Mouse (Mus musculus) heart, adult 11 months (tissue): ENCODE results near the gene Tprn.
A peak's percentile ranks its signal among the peaks of the same experiment; 100 is the strongest.

Source experiments
- DNase-seq: peaks from one replicate; pipeline ENCODE4 v3.0.0; 2022

Tprn gene

GRCm38 (mm10) chr2:25262291-25262767 is at the start of gene Tprn:
TSS of gene Tprn (plus strand) at chr2:25262618.
- DNase-seq, result peak; percentile 100

- DNase-seq, result peak; percentile 86
Observed at GRCm38 (mm10) chr2:25213266-25213865, 49.1 kb upstream of the Tprn start.

- no peak for DNase-seq
Observed at GRCm38 (mm10) chr2:25214444-25214843, 48.0 kb upstream of the Tprn start, which contains the start of gene Stpg3. TSS of gene Stpg3 (minus strand) at chr2:25214637.

GRCm38 (mm10) chr2:25217666-25218065 is 44.8 kb upstream of the Tprn start:
- DNase-seq, result no peak

GRCm38 (mm10) chr2:25218445-25218844 is 44.0 kb upstream of the Tprn start, which contains the start of gene Fam166a:
TSS of gene Fam166a (plus strand) at chr2:25218745.
- DNase-seq, result no peak

GRCm38 (mm10) chr2:25221331-25221772 is 41.1 kb upstream of the Tprn start:
- DNase-seq, result peak; percentile 87

- peak; percentile 99 for DNase-seq
Observed at GRCm38 (mm10) chr2:25223681-25224491, 38.5 kb upstream of the Tprn start.

GRCm38 (mm10) chr2:25224492-25224765 is 38.0 kb upstream of the Tprn start, which contains the start of gene Tubb4b:
TSS of gene Tubb4b (minus strand) at chr2:25224702.
- no peak for DNase-seq

GRCm38 (mm10) chr2:25224766-25225752 is 37.4 kb upstream of the Tprn start:
- peak; percentile 100 for DNase-seq

GRCm38 (mm10) chr2:25225811-25226379 is 36.5 kb upstream of the Tprn start:
- DNase-seq, result peak; percentile 91

GRCm38 (mm10) chr2:25226864-25227263 is 35.6 kb upstream of the Tprn start:
- DNase-seq, result peak; percentile 93

GRCm38 (mm10) chr2:25227406-25227805 is 35.0 kb upstream of the Tprn start:
- no peak for DNase-seq

GRCm38 (mm10) chr2:25228431-25228889 is 34.0 kb upstream of the Tprn start:
- DNase-seq, result peak; percentile 99

- DNase-seq, result peak; percentile 95
Observed at GRCm38 (mm10) chr2:25228995-25229530, 33.4 kb upstream of the Tprn start.

- DNase-seq, result peak; percentile 92
Observed at GRCm38 (mm10) chr2:25229582-25229981, 32.8 kb upstream of the Tprn start.

- peak; percentile 91 for DNase-seq
Observed at GRCm38 (mm10) chr2:25230581-25230980, 31.8 kb upstream of the Tprn start.

GRCm38 (mm10) chr2:25231038-25231437 is 31.4 kb upstream of the Tprn start:
- peak; percentile 88 for DNase-seq

- no peak for DNase-seq
Observed at GRCm38 (mm10) chr2:25233421-25233820, 29.0 kb upstream of the Tprn start.

- no peak for DNase-seq
Observed at GRCm38 (mm10) chr2:25234050-25234449, 28.4 kb upstream of the Tprn start, which contains the start of gene Slc34a3. TSS of gene Slc34a3 (minus strand) at chr2:25234364.

GRCm38 (mm10) chr2:25234551-25235220 is 27.7 kb upstream of the Tprn start:
- DNase-seq, result no peak

GRCm38 (mm10) chr2:25236614-25237013 is 25.8 kb upstream of the Tprn start, which contains the start of gene Rnf224:
TSS of gene Rnf224 (minus strand) at chr2:25236787.
- DNase-seq, result no peak
